Mouse (Mus musculus) kidney, embryonic 14.5 days (tissue): ENCODE data around the gene Vdr. TPM values are rescaled to one million over a fixed set of nuclear protein-coding genes. Genes with fewer than 3 reads are reported as not detected.

Source experiments
- ATAC-seq: fragments of 200-750 bp; cut with Nextera tagmentation; 2 replicates; pipeline ENCODE4 v1.8.0; 2017; ENCODE audit warnings: moderate number of reproducible peaks, mild to moderate bottlenecking, moderate TSS enrichment, moderate library complexity; ENCODE audit not compliant: low FRiP score, low TSS enrichment
- H3K27ac ChIP-seq: fragments of 300-500 bp; sonication (generic); 2 replicates; pipeline ENCODE4 v1.5.1; 2014; ENCODE audit warnings: low read depth, mild to moderate bottlenecking, low read length, moderate library complexity, mixed read lengths
- H3K27me3 ChIP-seq: fragments of 300-500 bp; sonication (generic); 2 replicates; pipeline ENCODE4 v1.6.1; 2014; ENCODE audit warnings: mild to moderate bottlenecking, low read length; ENCODE audit not compliant: control insufficient read depth, insufficient read depth
- H3K36me3 ChIP-seq: fragments of 300-500 bp; sonication (generic); 2 replicates; pipeline ENCODE4 v1.6.1; 2014; ENCODE audit warnings: low read length, mixed read lengths; ENCODE audit not compliant: control insufficient read depth, insufficient read depth
- H3K4me1 ChIP-seq: fragments of 300-500 bp; sonication (generic); 2 replicates; pipeline ENCODE4 v1.6.1; 2014; ENCODE audit warnings: low read length, mixed read lengths; ENCODE audit not compliant: control insufficient read depth, insufficient read depth
- H3K4me2 ChIP-seq: fragments of 300-500 bp; sonication (generic); replicated peaks from 2 replicates; pipeline ENCODE4 v1.6.1; 2014; ENCODE audit warnings: low read depth, mild to moderate bottlenecking, low read length
- H3K4me3 ChIP-seq: fragments of 300-500 bp; sonication (generic); 2 replicates; pipeline ENCODE4 v1.5.1; 2014; ENCODE audit warnings: mild to moderate bottlenecking, low read length
- H3K9ac ChIP-seq: fragments of 300-500 bp; sonication (generic); 2 replicates; pipeline ENCODE4 v1.6.1; 2014; ENCODE audit warnings: low read depth, mild to moderate bottlenecking, low read length, moderate library complexity
- H3K9me3 ChIP-seq: fragments of 300-500 bp; sonication (generic); 2 replicates; pipeline ENCODE4 v1.6.1; 2016; ENCODE audit warnings: low read length; ENCODE audit not compliant: control insufficient read depth
- WGBS: fragments of 180-500 bp; shearing (Covaris S2); extraction: QIAGEN DNeasy Blood & Tissue Kit; methylation state at CpG from one replicate; pipeline ENCODE4 v1.1.7; 2014; 5-methylcytosine and 5-hydroxymethylcytosine counted together
- polyA plus RNA-seq: library from polyadenylated mRNA; unstranded; fragments of >200 nt; fragmentation: Nextera tagmentation; extraction: Ambion mirVana; gene quantifications from 2 replicates; pipeline ENCODE4 v1.2.1, GENCODE M21; 2014

The Vdr gene
- polyA plus RNA-seq, 1 experiment from 2014 or later, result 2.8 TPM

DNA sequence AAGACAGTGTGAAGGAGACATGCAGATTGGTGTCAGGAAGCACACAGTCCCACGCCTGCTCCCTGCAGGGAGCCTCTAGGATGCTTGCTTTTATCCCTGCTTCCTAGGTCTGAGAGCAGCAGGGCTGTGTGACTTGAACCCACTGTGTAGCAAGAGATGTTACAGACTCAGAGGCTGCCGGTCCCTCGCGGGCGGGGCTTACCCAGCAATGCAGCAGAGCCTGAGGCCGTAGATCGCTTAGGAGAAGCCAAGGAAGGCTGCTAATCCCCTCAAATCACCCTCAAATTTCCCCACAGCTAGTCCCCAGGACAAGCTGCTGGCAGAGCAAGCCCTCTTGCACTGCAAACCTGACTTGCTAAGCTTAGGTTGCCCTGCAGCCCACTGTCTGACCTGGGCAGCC, 38.3 kb upstream of the Vdr start:
- peak overlapping the region; percentile 4; the same call in 1 of the 2 replicates for H3K9ac ChIP-seq
- no peak overlapping the region for H3K4me3 ChIP-seq
- no peaks in the 10 kb centered on the region for H3K9me3 ChIP-seq
- ATAC-seq, result no peak
- no peaks in the 10 kb centered on the region for H3K27me3 ChIP-seq
- no peak overlapping the region for H3K27ac ChIP-seq
- peaks cover 12% of the 10 kb centered on the region; the same call in 1 of the 2 replicates for H3K4me1 ChIP-seq
- whole genome bisulfite sequencing, result 62% methylated on average over 7 of the region's 7 CpGs
- H3K36me3 ChIP-seq, result no peaks in the 10 kb centered on the region
- H3K4me2 ChIP-seq, result no peak overlapping the region

DNA sequence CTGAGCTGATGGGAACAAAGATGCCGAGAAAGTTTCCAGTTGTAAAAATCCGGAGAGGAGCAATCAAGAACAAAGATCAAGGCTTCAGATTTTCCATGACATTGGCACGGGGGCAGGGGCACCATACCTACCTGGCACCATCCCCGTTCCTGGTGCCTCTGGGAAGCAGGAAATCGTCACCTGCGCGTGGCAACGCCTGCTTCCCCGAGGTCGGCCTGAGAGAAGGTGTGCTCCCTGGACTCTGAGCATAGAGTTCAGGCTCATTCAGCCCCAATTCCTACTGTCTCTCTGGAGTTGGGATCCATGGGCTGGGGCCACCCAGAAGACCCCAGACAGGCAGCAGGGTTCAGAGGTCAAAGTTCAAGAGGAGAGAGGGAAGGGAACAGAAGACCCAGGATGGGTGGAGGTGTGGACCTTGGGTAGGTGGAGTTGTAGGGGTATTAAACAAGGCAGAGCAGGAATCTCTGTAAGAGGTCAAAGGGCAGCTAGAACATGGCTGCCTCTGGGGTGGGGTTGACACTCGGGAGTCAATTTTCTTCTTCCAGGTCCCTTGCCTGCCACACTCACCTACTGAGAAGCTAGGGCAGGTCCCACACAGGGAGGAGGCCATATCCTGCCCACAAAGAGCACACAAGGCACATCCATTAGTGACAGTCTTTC, 35.4 kb upstream of the Vdr start:
- H3K9ac ChIP-seq, result no peak overlapping the region
- WGBS, result 70% methylated on average over 10 of the region's 11 CpGs
- no peaks in the 10 kb centered on the region for H3K9me3 ChIP-seq
- no peak overlapping the region for H3K4me3 ChIP-seq
- H3K4me1 ChIP-seq, result 0 out of 2 replicates have a peak, but pooled peaks cover 6% of the 10 kb centered on the region
- H3K36me3 ChIP-seq, result no peaks in the 10 kb centered on the region
- H3K4me2 ChIP-seq, result no peak overlapping the region
- peak; percentile 21; the same call in 1 of the 2 replicates for ATAC-seq
- no peaks in the 10 kb centered on the region for H3K27me3 ChIP-seq
- no peak overlapping the region for H3K27ac ChIP-seq

DNA sequence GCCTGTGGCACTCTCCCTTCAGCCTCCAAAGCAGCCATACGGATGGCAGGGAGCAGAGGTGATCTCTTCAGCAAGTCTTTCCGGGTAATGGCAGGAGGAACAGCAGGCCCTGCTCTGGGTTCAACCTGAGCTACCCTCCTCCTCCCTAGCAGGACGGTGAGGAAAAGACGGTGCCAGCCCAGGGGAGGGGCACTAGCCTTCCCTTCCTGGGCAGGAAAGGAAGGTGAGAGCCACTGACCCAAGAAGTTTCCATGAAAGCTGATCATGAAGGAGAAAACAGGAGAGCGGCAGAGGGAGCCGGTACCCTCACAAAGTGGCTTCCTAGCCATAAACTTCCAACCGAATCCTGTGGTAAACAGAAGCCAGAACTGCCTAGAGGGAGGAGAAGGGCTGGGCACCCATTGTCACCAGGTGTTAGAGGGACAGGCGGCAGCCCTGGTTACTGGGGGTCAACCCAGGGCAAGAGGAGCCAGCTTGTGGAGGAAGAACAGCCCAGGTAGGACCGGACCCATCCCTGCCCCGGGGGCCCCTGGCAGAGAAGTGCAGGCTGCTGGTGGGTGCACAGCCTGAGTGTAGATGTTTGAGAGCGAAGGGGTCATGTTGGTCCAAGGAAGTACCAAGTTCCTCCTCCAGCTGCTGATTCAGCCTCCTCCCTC, 34.6 kb upstream of the Vdr start:
- Histone ChIP-seq H3K4me2 (peak overlapping the region; percentile 15; the same call in 1 of the 2 replicates), H3K4me1 (0 out of 2 replicates have a peak, but pooled peaks cover 6% of the 10 kb centered on the region), H3K27me3 (no peaks in the 10 kb centered on the region), H3K9ac (no peak overlapping the region), H3K36me3 (no peaks in the 10 kb centered on the region), H3K9me3 (no peaks in the 10 kb centered on the region), H3K27ac (peak overlapping the region; percentile 62; the same call in 1 of the 2 replicates), H3K4me3 (no peak overlapping the region)
- WGBS, result 26% methylated on average over 11 of the region's 11 CpGs
- peak; percentile 64 for ATAC-seq

DNA sequence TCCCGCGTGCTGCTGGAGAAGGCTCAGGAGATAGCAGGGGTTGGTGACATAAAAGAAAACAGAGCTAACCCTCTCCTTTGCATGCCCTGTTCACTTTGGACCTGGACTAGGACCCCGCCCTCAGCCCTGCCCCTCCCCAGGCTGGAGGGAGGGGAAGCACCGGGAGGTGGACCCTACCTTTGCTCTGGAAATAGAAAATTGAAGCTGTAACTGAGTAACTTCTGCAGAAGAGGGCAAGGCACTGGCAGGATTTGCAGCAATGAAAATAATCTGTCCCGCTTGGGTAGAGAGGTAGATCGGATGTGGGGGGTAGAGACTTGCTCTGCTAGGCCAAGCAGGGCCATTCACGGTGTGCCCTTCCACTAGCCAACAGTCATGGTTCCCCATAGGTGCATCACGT, 32.9 kb upstream of the Vdr start:
- 68% methylated on average over 8 of the region's 8 CpGs for WGBS
- Histone ChIP-seq H3K4me3 (no peak overlapping the region), H3K4me1 (0 out of 2 replicates have a peak, but pooled peaks cover 7% of the 10 kb centered on the region), H3K4me2 (no peak overlapping the region), H3K9me3 (no peaks in the 10 kb centered on the region), H3K27ac (no peak overlapping the region), H3K27me3 (no peaks in the 10 kb centered on the region), H3K36me3 (no peaks in the 10 kb centered on the region), H3K9ac (no peak overlapping the region)
- 0 out of 2 replicates have a peak, but pooled peaks have one; percentile 36 for ATAC-seq

DNA sequence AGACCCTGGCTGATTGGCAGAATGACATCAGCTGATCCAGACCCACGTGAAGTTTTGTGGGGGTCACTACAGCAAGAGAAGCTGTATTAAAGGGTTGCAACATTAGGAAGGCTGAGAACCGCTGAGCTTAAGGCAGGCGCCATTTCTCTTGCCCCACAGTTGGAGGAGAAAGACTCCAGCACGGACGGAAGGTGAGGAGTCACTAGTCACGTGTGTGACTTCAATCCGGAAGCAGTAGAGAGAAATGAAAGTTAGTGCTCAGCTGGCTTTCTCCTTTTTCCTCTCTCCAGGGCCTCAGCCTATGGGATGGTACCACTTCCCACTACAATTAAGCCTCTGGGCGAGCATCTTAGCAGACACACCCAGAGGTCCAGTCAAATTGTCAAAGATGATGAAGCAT, 32.1 kb upstream of the Vdr start:
- Histone ChIP-seq H3K36me3 (no peaks in the 10 kb centered on the region), H3K27me3 (no peaks in the 10 kb centered on the region), H3K4me1 (0 out of 2 replicates have a peak, but pooled peaks cover 7% of the 10 kb centered on the region), H3K4me3 (no peak overlapping the region), H3K27ac (no peak overlapping the region), H3K9me3 (no peaks in the 10 kb centered on the region), H3K9ac (no peak overlapping the region), H3K4me2 (no peak overlapping the region)
- WGBS, result 86% methylated on average over 8 of the region's 8 CpGs
- no peak for ATAC-seq

DNA sequence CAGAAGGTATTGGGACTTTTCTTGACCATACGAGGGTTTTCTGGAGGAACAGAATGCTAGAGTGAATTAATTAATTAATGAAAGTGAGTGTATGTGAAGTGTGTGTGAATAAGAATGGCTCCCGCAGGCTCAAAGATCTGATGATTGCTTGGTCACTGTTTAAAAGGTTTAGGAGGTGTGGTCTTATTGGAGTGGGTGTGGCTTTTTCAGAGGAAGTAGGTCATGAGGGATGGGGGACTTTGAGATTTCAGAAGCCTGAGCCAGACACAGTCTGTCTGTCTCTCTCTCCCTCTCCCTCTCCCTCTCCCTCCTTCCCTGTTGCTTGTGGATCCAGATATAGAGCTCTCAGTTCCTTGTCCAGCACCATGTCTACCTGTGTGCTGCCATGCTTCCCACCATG, 30.9 kb upstream of the Vdr start:
- Histone ChIP-seq H3K9ac (no peak overlapping the region), H3K4me1 (0 out of 2 replicates have a peak, but pooled peaks cover 7% of the 10 kb centered on the region), H3K27ac (no peak overlapping the region), H3K4me3 (no peak overlapping the region), H3K9me3 (no peaks in the 10 kb centered on the region), H3K36me3 (no peaks in the 10 kb centered on the region), H3K27me3 (no peaks in the 10 kb centered on the region), H3K4me2 (no peak overlapping the region)
- no peak for ATAC-seq
- WGBS, result 93% methylated on average over 2 of the region's 2 CpGs

DNA sequence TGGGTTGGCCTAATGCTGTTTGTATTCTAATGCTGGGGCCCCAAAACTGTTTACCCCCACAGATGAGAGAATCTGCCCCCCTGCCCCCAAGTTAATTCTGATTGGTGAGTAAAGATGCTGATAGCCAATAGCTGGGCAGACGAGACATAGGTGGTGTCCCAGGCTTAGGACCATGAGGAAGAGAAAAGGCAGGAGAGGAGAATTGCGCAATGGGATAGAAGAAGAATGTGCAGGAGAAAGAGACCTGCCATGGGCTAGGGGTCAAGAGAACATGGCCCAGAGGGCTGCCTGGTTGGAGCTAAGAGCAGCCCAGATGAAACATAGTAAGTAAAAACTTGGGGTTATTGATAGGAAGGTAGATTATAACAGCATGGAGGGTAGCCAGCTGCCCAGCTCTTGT, 29.7 kb upstream of the Vdr start:
- 91% methylated on average over 2 of the region's 2 CpGs for WGBS

DNA sequence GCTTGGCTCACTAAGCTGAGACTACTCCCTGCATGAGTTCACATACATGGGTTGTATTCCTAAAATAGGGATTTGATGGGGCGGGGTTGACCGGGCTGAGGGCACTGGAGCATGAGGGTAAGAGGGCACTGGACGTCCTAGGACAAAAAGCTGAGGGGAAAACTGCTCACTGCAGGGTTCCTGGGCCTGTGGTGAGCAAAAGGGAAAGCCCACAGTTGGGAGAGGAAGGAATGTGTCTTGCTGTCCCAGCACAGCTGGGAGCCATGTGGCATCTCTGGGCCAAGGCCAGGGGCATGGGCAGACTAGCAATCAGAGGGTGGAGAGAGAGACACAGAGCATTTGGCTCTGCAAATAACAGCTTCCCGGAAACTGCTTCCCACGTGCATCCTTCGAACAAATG, 28.1 kb upstream of the Vdr start:
- no peaks in the 10 kb centered on the region for H3K27me3 ChIP-seq
- H3K9me3 ChIP-seq, result no peaks in the 10 kb centered on the region
- H3K4me1 ChIP-seq, result 0 out of 2 replicates have a peak, but pooled peaks cover 4% of the 10 kb centered on the region
- no peak overlapping the region for H3K4me2 ChIP-seq
- H3K27ac ChIP-seq, result no peak overlapping the region
- WGBS, result 44% methylated on average over 6 of the region's 6 CpGs
- no peak for ATAC-seq
- no peaks in the 10 kb centered on the region for H3K36me3 ChIP-seq
- H3K4me3 ChIP-seq, result no peak overlapping the region
- H3K9ac ChIP-seq, result no peak overlapping the region

More for the DNA sequence above, 29.7 kb upstream of the Vdr start:
- H3K27ac ChIP-seq, result no peak overlapping the region
- H3K27me3 ChIP-seq, result no peaks in the 10 kb centered on the region
- no peak for ATAC-seq
- H3K9me3 ChIP-seq, result no peaks in the 10 kb centered on the region
- H3K36me3 ChIP-seq, result no peaks in the 10 kb centered on the region
- 0 out of 2 replicates have a peak, but pooled peaks cover 4% of the 10 kb centered on the region for H3K4me1 ChIP-seq
- H3K4me3 ChIP-seq, result no peak overlapping the region
- H3K4me2 ChIP-seq, result no peak overlapping the region
- no peak overlapping the region for H3K9ac ChIP-seq

DNA sequence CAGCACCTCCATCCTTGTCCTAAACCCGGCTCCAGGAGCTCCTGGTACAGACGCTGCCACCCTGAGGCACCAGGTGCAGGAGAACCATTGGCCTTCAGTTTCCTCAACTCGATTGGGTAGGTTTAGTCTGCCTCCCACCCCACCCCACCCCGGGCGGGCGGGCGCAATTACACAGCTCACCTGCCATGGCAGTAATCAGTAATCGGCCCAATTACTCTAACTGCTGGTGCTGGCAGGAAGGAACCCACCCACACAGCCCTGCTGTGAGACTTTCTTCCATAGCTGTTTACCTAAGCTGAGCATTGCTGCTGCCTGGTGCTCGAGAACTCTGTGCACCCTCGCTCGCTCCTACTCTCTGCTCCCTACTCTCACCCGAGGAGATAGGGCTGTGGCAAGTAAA, 22.0 kb upstream of the Vdr start:
- Histone ChIP-seq H3K9ac (no peak overlapping the region), H3K36me3 (no peaks in the 10 kb centered on the region), H3K27ac (peak overlapping the region; percentile 42; the same call in 1 of the 2 replicates), H3K27me3 (no peaks in the 10 kb centered on the region), H3K4me3 (no peak overlapping the region), H3K4me2 (no peak overlapping the region), H3K9me3 (no peaks in the 10 kb centered on the region), H3K4me1 (peaks cover 4% of the 10 kb centered on the region; the same call in 1 of the 2 replicates)
- ATAC-seq, result peak; percentile 54; the same call in 1 of the 2 replicates
- WGBS, result 61% methylated on average over 12 of the region's 12 CpGs
